Mouse (Mus musculus) CD4-positive, CD25-positive, alpha-beta regulatory T cell (primary cell): Measurements from ENCODE around the gene Eid1. TPM values are rescaled to one million over a fixed set of nuclear protein-coding genes. Genes with fewer than 3 reads are reported as not detected.

Experiments used
- polyA plus RNA-seq: library from polyadenylated mRNA; unstranded; fragments of 100-300 nt; shearing (Covaris generic); gene quantifications from one replicate; pipeline ENCODE4 v1.2.1, GENCODE M21; 2017

The Eid1 gene
- 37.5 TPM for polyA plus RNA-seq

GRCm38 (mm10) chr2:125672957-125673631, at the start of gene Eid1:
Eid1 (plus strand) TSS chr2:125673095.

GRCm38 (mm10) chr2:125624837-125625351, 48.0 kb upstream of the Eid1 start, which contains the start of gene Cep152:
Cep152 (minus strand) TSS chr2:125625113.

DNA sequence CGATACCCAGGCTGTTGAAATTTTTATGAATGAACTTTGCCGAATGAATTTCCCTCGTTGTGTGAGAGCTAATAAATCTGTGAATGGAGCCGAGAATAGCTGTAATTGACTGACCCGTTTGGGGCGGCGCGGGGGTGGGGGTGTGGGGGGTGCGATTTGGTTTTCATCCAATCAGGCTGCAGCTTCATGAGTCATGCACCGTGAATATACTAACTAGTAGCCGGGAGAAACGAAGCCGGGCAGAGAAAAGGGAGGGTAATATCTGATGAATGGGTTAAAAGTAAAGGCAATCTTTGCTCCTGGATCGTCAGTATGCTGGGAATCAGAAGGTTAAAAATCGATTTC, 51.2 kb downstream of the Eid1 start, which contains the start of gene Shc4:
Gene Shc4 (minus strand): TSS at position 63 of the 345 bp plus-strand sequence.

Other genes starting within 250 kb of the Eid1 start
- not detected for gene Gm9913, start 168.0 kb upstream of the Eid1 start, polyA plus RNA-seq
- 0.05 TPM for gene Fbn1, start 165.1 kb upstream of the Eid1 start, polyA plus RNA-seq
- 11.0 TPM for gene Cep152, start 48.0 kb upstream of the Eid1 start, polyA plus RNA-seq
- 0.23 TPM for gene Shc4, start 51.1 kb downstream of the Eid1 start, polyA plus RNA-seq
- gene Secisbp2l, start 109.8 kb downstream of the Eid1 start, polyA plus RNA-seq, result 45.7 TPM
- 36.1 TPM for gene Galk2, start 186.0 kb downstream of the Eid1 start, polyA plus RNA-seq
- 45.7 TPM for gene Cops2, start 186.0 kb downstream of the Eid1 start, polyA plus RNA-seq